Mouse (Mus musculus): ENCODE results near the gene Med12l.

GRCm38 (mm10) chr3:59328526-59328925, 322.9 kb downstream of the Med12l start:
- no peak for TF ChIP-seq GATA1 (IDR thresholded peaks at IDR 0.05; ENCODE audit: borderline replicate concordance, low read length)
- TF ChIP-seq FLI1 (IDR thresholded peaks at IDR 0.05; ENCODE audit: low read length): no peak
